In the genomic region with DNA sequence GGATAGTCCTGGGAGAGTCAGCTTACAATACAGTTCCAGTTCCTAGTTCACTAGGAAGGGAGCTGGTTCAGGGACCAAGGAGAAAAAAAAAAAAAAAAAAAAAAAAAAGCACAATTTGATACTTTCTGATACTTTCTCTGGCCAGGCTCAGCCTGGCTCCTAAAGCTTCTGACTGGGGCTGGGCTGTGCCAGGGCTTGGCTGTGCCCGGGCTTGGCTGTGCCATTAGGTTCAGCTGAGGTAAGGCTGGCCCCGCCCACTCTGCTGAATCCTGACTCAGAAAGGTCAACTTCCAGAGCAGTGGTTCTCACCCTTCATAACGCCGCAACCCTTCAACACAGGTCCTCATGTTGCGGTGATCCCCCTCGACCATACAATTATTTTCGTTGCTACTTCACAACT, we compare ENCODE assay signal across 12 mouse cellular contexts. TPM values are rescaled to one million over a fixed set of nuclear protein-coding genes. Genes with fewer than 3 reads are reported as not detected.
DNase-seq lines count a peak whose midpoint lies in the region; ATAC-seq and TF ChIP-seq lines count a peak whose summit lies in the region.
"Had no signal": no experiment of that assay in that cellular context is flagged by ENCODE, and none has a peak within 500 bp of the region (broad histone marks: within the 10 kb centered on the region; RNA-seq: fewer than 3 reads in every experiment).

No protein-coding gene starts in this region.

- H3K4me1 ChIP-seq in heart, embryonic 12.5 days (replicated peaks): no peaks in the 10 kb centered on the region
- peaks cover 5 to 20% of the 10 kb centered on the region in 2 experiments for H3K4me1 ChIP-seq in ES-E14 (ENCODE audit: control insufficient read depth in 2 of 2, insufficient read depth in 2 of 2, low read length in 2 of 2, poor library complexity in 1 of 2)

- ATAC-seq in heart, embryonic 12.5 days (ENCODE audit: insufficient number of reproducible peaks, low FRiP score): no peak
- ATAC-seq: inflammation-experienced regulatory T-cells, adult 6 months had no signal

- H3K36me3 ChIP-seq in heart, embryonic 12.5 days: no peaks in the 10 kb centered on the region
- no peaks in the 10 kb centered on the region; the same call in 1 of the 2 replicates for H3K36me3 ChIP-seq in ES-E14 (ENCODE audit: control insufficient read depth, insufficient read depth, low read length, poor library complexity, severe bottlenecking)
- H3K36me3 ChIP-seq: embryonic facial prominence, embryonic 13.5 days had no signal

- no peaks in the 10 kb centered on the region for H3K27me3 ChIP-seq in heart, embryonic 12.5 days (replicated peaks)
- H3K27me3 ChIP-seq: embryonic facial prominence, embryonic 13.5 days had no signal

- H3K4me3 ChIP-seq in heart, embryonic 12.5 days: no peak overlapping the region
- no peak overlapping the region for H3K4me3 ChIP-seq in ES-E14 (ENCODE audit: insufficient read depth in 1 of 2, low read depth in 1 of 2, low read length in 2 of 2, poor library complexity in 1 of 2, severe bottlenecking in 1 of 2)
- H3K4me3 ChIP-seq: embryonic facial prominence, embryonic 13.5 days had no signal

- H3K9me3 ChIP-seq in heart, embryonic 12.5 days (replicated peaks): no peaks in the 10 kb centered on the region; the same call in 1 of the 2 replicates
- no peaks in the 10 kb centered on the region for H3K9me3 ChIP-seq in ES-E14 (ENCODE audit: control insufficient read depth, insufficient read depth, low read depth, low read length)
- H3K9me3 ChIP-seq: embryonic facial prominence, embryonic 13.5 days had no signal

- H3K4me2 ChIP-seq in heart, embryonic 12.5 days: no peak overlapping the region
- H3K4me2 ChIP-seq: embryonic facial prominence, embryonic 13.5 days had no signal

- H3K9ac ChIP-seq in heart, embryonic 12.5 days: no peak overlapping the region
- no peak overlapping the region for H3K9ac ChIP-seq in ES-E14 (ENCODE audit: insufficient read depth, low read depth, low read length, poor library complexity, severe bottlenecking)
- H3K9ac ChIP-seq: embryonic facial prominence, embryonic 13.5 days had no signal

- DNase-seq in heart, adult 18-20 months: peak; percentile 87
- DNase-seq in ES-E14 (ENCODE audit: low read depth, low spot score): no peak
- DNase-seq in gastrocnemius, postnatal 10 days: peak; percentile 91
- DNase-seq in kidney, postnatal 25 days: peak; percentile 96
- no peak for DNase-seq in B cell, adult 2 months
- DNase-seq in cerebellum, adult 9-11 months: no peak
- DNase-seq in left cerebral cortex, adult 11 months (ENCODE audit: low spot score): no peak

- in situ Hi-C loops in ES-E14 (cut with MboI; ENCODE audit: low sequenced_read_pairs in 2 of 2, unreplicated experiment in 2 of 2): no loop called here

- no peak overlapping the region for H3K27ac ChIP-seq in heart, embryonic 12.5 days (ENCODE audit: poor library complexity, severe bottlenecking)
- no peak overlapping the region for H3K27ac ChIP-seq in ES-E14 (ENCODE audit: insufficient read depth, low read depth, low read length, poor library complexity, severe bottlenecking)
- H3K27ac ChIP-seq: embryonic facial prominence, embryonic 13.5 days had no signal

- WGBS in heart, embryonic 12.5 days: 78% methylated on average over 7 of the region's 7 CpGs

TF ChIP-seq in ES-E14, 5 proteins besides CTCF, POLR2A, EP300 and RAD21:
- no peak for TF ChIP-seq ZC3H11A (IDR thresholded peaks at IDR 0.05; ENCODE audit: borderline replicate concordance, low read depth, low read length)
- TF ChIP-seq CHD2 (IDR thresholded peaks at IDR 0.05; ENCODE audit: low read depth, low read length): no peak
- peak; percentile 70; the same call in 1 of the 2 replicates for TF ChIP-seq ZNF384 (IDR thresholded peaks at IDR 0.05; ENCODE audit: low read depth, low read length)
- no peak for TF ChIP-seq MAFK (IDR thresholded peaks at IDR 0.05; ENCODE audit: insufficient read depth, low read depth, low read length)
- no peak for TF ChIP-seq HCFC1 (IDR thresholded peaks at IDR 0.05; ENCODE audit: borderline replicate concordance, insufficient read depth, low read length)

RNA-seq across cellular contexts. Expression of gene Rsph1, which starts 16.8 kb away (rescaled TPM):
- 1 to 10 TPM in 1 of 2 experiments, under 1 TPM in 1; 0.79 to 1.7 TPM for total RNA-seq in heart, adult 18-20 months (2021)
- 1.6 and 1.8 TPM in 2 replicates for polyA plus RNA-seq in heart, embryonic 12.5 days (2016; fragmentation: Nextera tagmentation; extraction: Ambion mirVana)
- total RNA-seq in ES-E14 (2012; rRNA removed): 1.4 and 1.9 TPM in 2 replicates
- 1 to 10 TPM; 8.5 to 9.1 TPM for total RNA-seq in gastrocnemius, postnatal 10 days (2021)

RNA-seq across cellular contexts. Expression of gene Slc37a1, which starts 26.2 kb away (rescaled TPM):
- 10 to 100 TPM in 1 of 2 experiments, 1 to 10 TPM in 1; 7.5 to 10.3 TPM for total RNA-seq in heart, adult 18-20 months (2021)
- 5.5 TPM in 2 replicates for polyA plus RNA-seq in heart, embryonic 12.5 days (2016; fragmentation: Nextera tagmentation; extraction: Ambion mirVana)
- total RNA-seq in ES-E14 (2012; rRNA removed): 37.5 and 64.8 TPM in 2 replicates
- 1 to 10 TPM; 2.4 to 2.6 TPM for total RNA-seq in gastrocnemius, postnatal 10 days (2021)

RNA-seq across cellular contexts. Expression of gene Ubash3a, which starts 52.8 kb away (rescaled TPM):
- under 1 TPM in 1 of 2 experiments, not detected in 1; 0.54 TPM for total RNA-seq in heart, adult 18-20 months (2021)
- 0.46 and 0.80 TPM in 2 replicates for polyA plus RNA-seq in heart, embryonic 12.5 days (2016; fragmentation: Nextera tagmentation; extraction: Ambion mirVana)
- 6.7 and 11.2 TPM in 2 replicates for total RNA-seq in ES-E14 (2012; rRNA removed)
- not detected for total RNA-seq in gastrocnemius, postnatal 10 days (2021)
- total RNA-seq: left cerebral cortex, adult 8-10 months had no signal
- polyA plus RNA-seq: C2C12 had no signal

Comparison
In these comparisons a context has a peak if more than half of its experiments do, and no peak if none do; other contexts are left out.
1. DNase-seq: peak in heart, adult 18-20 months (2 of 2), gastrocnemius, postnatal 10 days (single experiment) and kidney, postnatal 25 days (2 of 2); none in ES-E14 (single experiment), B cell, adult 2 months (0 of 2), cerebellum, adult 9-11 months (single experiment) and left cerebral cortex, adult 11 months (single experiment).